Mouse (Mus musculus): ENCODE measurements around the gene Taar5. TPM values are rescaled to one million over a fixed set of nuclear protein-coding genes. Genes with fewer than 3 reads are reported as not detected.

Taar5 gene
- polyA plus RNA-seq, 2 experiments, result not detected

DNA sequence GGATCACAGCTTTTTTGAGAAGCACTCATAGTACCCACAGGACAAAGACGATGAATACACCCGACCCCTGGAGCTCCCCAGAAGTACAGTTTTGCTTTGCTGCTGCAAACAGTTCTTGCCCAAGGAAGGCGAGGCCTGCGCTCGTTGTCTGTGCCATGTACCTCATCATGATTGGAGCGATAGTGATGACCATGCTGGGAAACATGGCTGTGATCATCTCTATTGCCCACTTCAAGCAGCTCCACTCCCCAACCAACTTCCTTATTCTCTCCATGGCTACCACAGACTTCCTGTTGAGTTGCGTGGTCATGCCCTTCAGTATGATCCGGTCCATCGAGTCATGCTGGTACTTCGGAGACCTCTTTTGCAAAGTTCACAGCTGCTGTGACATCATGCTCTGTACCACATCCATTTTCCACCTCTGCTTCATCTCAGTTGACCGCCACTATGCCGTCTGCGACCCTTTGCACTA is 10.0 kb upstream of the Taar5 start, which contains the start of gene Taar4:
Taar4 (plus strand) TSS at position 51 of the 472 bp plus-strand sequence.
- Histone ChIP-seq H3K4me1 (replicated peaks; ENCODE audit: control insufficient read depth in 2 of 2, insufficient read depth in 2 of 2, low read length in 1 of 2) (no peaks in the 10 kb centered on the region), H3K27me3 (ENCODE audit: control insufficient read depth, insufficient read depth, low read length) (no peaks in the 10 kb centered on the region), H3K36me3 (replicated peaks; ENCODE audit: control insufficient read depth, insufficient read depth, low read depth) (no peaks in the 10 kb centered on the region), H3K9ac (replicated peaks) (no peak within 1 kb of the TSS), H3K9me3 (ENCODE audit: control insufficient read depth, low read length) (no peaks in the 10 kb centered on the region), H3K27ac (no peak within 1 kb of the TSS), H3K4me3 (ENCODE audit: insufficient read depth in 1 of 2, low read depth in 2 of 2, low read length in 2 of 2) (no peak within 1 kb of the TSS), H3K4me2 (ENCODE audit: low read depth) (no peak within 1 kb of the TSS)
- no peak for DNase-seq (ENCODE audit: low read depth in 3 of 3, low spot score in 3 of 3)
- no peak for ATAC-seq (ENCODE audit: insufficient read depth)
- WGBS (ENCODE audit: insufficient replicate concordance), result 68% methylated on average over 13 of the region's 13 CpGs
- TF ChIP-seq EP300 (IDR thresholded peaks at IDR 0.05; ENCODE audit: low read depth), result no peak
- TF ChIP-seq CTCF (IDR thresholded peaks at IDR 0.05; ENCODE audit: low read depth), result no peak

GRCm38 (mm10) chr10:23963444-23963843 is 7.1 kb upstream of the Taar5 start:
- 38% methylated on average over 3 of the region's 3 CpGs for WGBS (ENCODE audit: insufficient replicate concordance)
- TF ChIP-seq EP300 (IDR thresholded peaks at IDR 0.05; ENCODE audit: low read depth), result no peak
- no peak for TF ChIP-seq CTCF (IDR thresholded peaks at IDR 0.05; ENCODE audit: low read depth)
- no peak for ATAC-seq (ENCODE audit: insufficient read depth)
- H3K9me3 ChIP-seq (ENCODE audit: control insufficient read depth, low read length), result no peaks in the 10 kb centered on the region
- H3K27ac ChIP-seq, result no peak overlapping the region
- no peak overlapping the region for H3K4me3 ChIP-seq (ENCODE audit: insufficient read depth in 1 of 2, low read depth in 2 of 2, low read length in 2 of 2)
- H3K36me3 ChIP-seq (replicated peaks; ENCODE audit: control insufficient read depth, insufficient read depth, low read depth), result no peaks in the 10 kb centered on the region
- no peak overlapping the region for H3K4me2 ChIP-seq (ENCODE audit: low read depth)
- no peaks in the 10 kb centered on the region for H3K27me3 ChIP-seq (ENCODE audit: control insufficient read depth, insufficient read depth, low read length)
- no peak for DNase-seq (ENCODE audit: low read depth in 3 of 3, low spot score in 3 of 3)
- H3K4me1 ChIP-seq (replicated peaks; ENCODE audit: control insufficient read depth in 2 of 2, insufficient read depth in 2 of 2, low read length in 1 of 2), result no peaks in the 10 kb centered on the region
- H3K9ac ChIP-seq (replicated peaks), result no peak overlapping the region

- Histone ChIP-seq H3K36me3 (replicated peaks; ENCODE audit: control insufficient read depth, insufficient read depth, low read depth) (no peaks in the 10 kb centered on the region), H3K27ac (no peak overlapping the region), H3K4me1 (replicated peaks; ENCODE audit: control insufficient read depth in 2 of 2, insufficient read depth in 2 of 2, low read length in 1 of 2) (no peaks in the 10 kb centered on the region), H3K4me3 (ENCODE audit: insufficient read depth in 1 of 2, low read depth in 2 of 2, low read length in 2 of 2) (no peak overlapping the region), H3K9ac (replicated peaks) (no peak overlapping the region), H3K27me3 (ENCODE audit: control insufficient read depth, insufficient read depth, low read length) (no peaks in the 10 kb centered on the region), H3K4me2 (ENCODE audit: low read depth) (no peak overlapping the region), H3K9me3 (ENCODE audit: control insufficient read depth, low read length) (no peaks in the 10 kb centered on the region)
- ATAC-seq (ENCODE audit: insufficient read depth), result no peak
- 63% methylated on average over 6 of the region's 6 CpGs for WGBS (ENCODE audit: insufficient replicate concordance)
- no peak for DNase-seq (ENCODE audit: low read depth in 3 of 3, low spot score in 3 of 3)
- TF ChIP-seq EP300 (IDR thresholded peaks at IDR 0.05; ENCODE audit: low read depth), result no peak
- TF ChIP-seq CTCF (IDR thresholded peaks at IDR 0.05; ENCODE audit: low read depth), result no peak
These were observed 5.4 kb upstream of the Taar5 start for GRCm38 (mm10) chr10:23964921-23965610.

DNA sequence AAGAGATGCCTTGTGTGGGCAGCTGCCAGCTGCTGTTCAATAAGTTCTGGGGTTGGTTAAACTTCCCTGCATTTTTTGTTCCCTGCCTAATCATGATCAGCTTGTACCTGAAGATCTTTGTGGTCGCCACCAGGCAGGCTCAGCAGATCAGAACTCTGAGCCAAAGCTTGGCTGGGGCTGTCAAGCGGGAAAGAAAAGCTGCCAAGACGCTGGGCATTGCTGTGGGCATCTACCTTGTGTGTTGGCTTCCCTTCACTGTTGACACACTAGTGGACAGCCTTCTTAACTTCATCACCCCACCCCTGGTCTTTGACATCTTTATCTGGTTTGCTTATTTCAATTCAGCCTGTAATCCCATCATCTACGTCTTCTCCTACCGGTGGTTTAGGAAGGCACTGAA is 750 bp downstream of the Taar5 start:
- WGBS (ENCODE audit: insufficient replicate concordance), result 64% methylated on average over 5 of the region's 5 CpGs
- no peaks in the 10 kb centered on the region for H3K4me1 ChIP-seq (replicated peaks; ENCODE audit: control insufficient read depth in 2 of 2, insufficient read depth in 2 of 2, low read length in 1 of 2)
- ATAC-seq (ENCODE audit: insufficient read depth), result no peak

GRCm38 (mm10) chr10:23977958-23978357 is 7.5 kb downstream of the Taar5 start:
- no peaks in the 10 kb centered on the region for H3K36me3 ChIP-seq (replicated peaks; ENCODE audit: control insufficient read depth, insufficient read depth, low read depth)
- H3K27ac ChIP-seq, result no peak overlapping the region
- H3K4me1 ChIP-seq (replicated peaks; ENCODE audit: control insufficient read depth in 2 of 2, insufficient read depth in 2 of 2, low read length in 1 of 2), result 0 out of 4 replicates have a peak, but pooled peaks cover 0 to 2% of the 10 kb centered on the region in 2 experiments
- H3K4me2 ChIP-seq (ENCODE audit: low read depth), result no peak overlapping the region
- H3K4me3 ChIP-seq (ENCODE audit: insufficient read depth in 1 of 2, low read depth in 2 of 2, low read length in 2 of 2), result no peak overlapping the region
- no peak overlapping the region for H3K9ac ChIP-seq (replicated peaks)
- ATAC-seq (ENCODE audit: insufficient read depth) (no peak), DNase-seq (ENCODE audit: low read depth in 3 of 3, low spot score in 3 of 3) (no peak)
- 42% methylated on average over 4 of the region's 4 CpGs for WGBS (ENCODE audit: insufficient replicate concordance)
- no peaks in the 10 kb centered on the region for H3K9me3 ChIP-seq (ENCODE audit: control insufficient read depth, low read length)
- no peaks in the 10 kb centered on the region for H3K27me3 ChIP-seq (ENCODE audit: control insufficient read depth, insufficient read depth, low read length)
- TF ChIP-seq EP300 (IDR thresholded peaks at IDR 0.05; ENCODE audit: low read depth) (no peak), CTCF (IDR thresholded peaks at IDR 0.05; ENCODE audit: low read depth) (no peak)

More for the DNA sequence above, 750 bp downstream of the Taar5 start:
- TF ChIP-seq EP300 (IDR thresholded peaks at IDR 0.05; ENCODE audit: low read depth) (no peak), CTCF (IDR thresholded peaks at IDR 0.05; ENCODE audit: low read depth) (no peak)
- Histone ChIP-seq H3K9me3 (ENCODE audit: control insufficient read depth, low read length) (no peaks in the 10 kb centered on the region), H3K36me3 (replicated peaks; ENCODE audit: control insufficient read depth, insufficient read depth, low read depth) (no peaks in the 10 kb centered on the region), H3K4me2 (ENCODE audit: low read depth) (no peak overlapping the region), H3K9ac (replicated peaks) (no peak overlapping the region), H3K4me3 (ENCODE audit: insufficient read depth in 1 of 2, low read depth in 2 of 2, low read length in 2 of 2) (no peak overlapping the region), H3K27ac (no peak overlapping the region), H3K27me3 (ENCODE audit: control insufficient read depth, insufficient read depth, low read length) (no peaks in the 10 kb centered on the region)
- no peak for DNase-seq (ENCODE audit: low read depth in 3 of 3, low spot score in 3 of 3)

All from liver, embryonic 14.5 days (tissue).